Comparison of ENCODE assay signal across 26 mouse cellular contexts in the genomic region with DNA sequence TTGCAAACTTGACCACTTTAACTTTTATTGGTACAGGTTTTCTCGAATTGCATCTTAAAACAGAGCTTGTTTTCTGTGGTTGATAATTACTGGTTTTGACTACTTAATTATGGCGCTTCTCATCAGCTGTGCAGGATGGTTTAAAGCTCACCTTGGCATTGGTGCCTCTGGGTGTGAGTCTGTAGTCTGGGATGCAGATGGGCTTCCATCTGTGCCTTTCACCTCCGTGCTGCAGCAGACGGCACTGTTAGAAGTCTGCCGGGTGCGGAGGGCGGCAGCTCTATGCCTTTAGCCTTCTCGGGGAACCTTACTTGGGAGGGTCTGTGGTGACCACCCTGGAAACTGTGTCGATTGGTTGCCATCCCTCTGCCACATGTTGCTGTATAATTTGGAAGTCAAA. TPM values are rescaled to one million over a fixed set of nuclear protein-coding genes. Genes with fewer than 3 reads are reported as not detected.
DNase-seq lines count a peak whose midpoint lies in the region; ATAC-seq and TF ChIP-seq lines count a peak whose summit lies in the region.
"Had no signal": no experiment of that assay in that cellular context is flagged by ENCODE, and none has a peak within 500 bp of the region (broad histone marks: within the 10 kb centered on the region; RNA-seq: fewer than 3 reads in every experiment).

No protein-coding gene starts in this region.

- TF ChIP-seq CTCF in forebrain, postnatal 0 days (IDR thresholded peaks at IDR 0.05; ENCODE audit: low read depth) = no peak
- no peak for TF ChIP-seq CTCF in brain, embryonic 14.5 days (IDR thresholded peaks at IDR 0.05; ENCODE audit: borderline replicate concordance, extremely low read depth, insufficient read depth, insufficient read length)

- no peak for TF ChIP-seq POLR2A in brain, embryonic 14.5 days (IDR thresholded peaks at IDR 0.05; ENCODE audit: borderline replicate concordance, extremely low read depth, insufficient read depth, insufficient read length, poor library complexity, severe bottlenecking)

- no peaks in the 10 kb centered on the region for H3K27me3 ChIP-seq in forebrain, embryonic 14.5 days (replicated peaks; ENCODE audit: control insufficient read depth, insufficient read depth, low read length)
- H3K27me3 ChIP-seq in forebrain, postnatal 0 days (ENCODE audit: insufficient read depth, low read length) = no peaks in the 10 kb centered on the region
- H3K27me3 ChIP-seq: CH12.LX; embryonic facial prominence, embryonic 12.5 days; embryonic facial prominence, embryonic 15.5 days; hindbrain, embryonic 12.5 days; hindbrain, embryonic 15.5 days had no signal

- H3K4me3 ChIP-seq in forebrain, embryonic 14.5 days (ENCODE audit: low read depth, low read length) = no peak overlapping the region
- no peak overlapping the region for H3K4me3 ChIP-seq in forebrain, postnatal 0 days (ENCODE audit: low read depth, low read length)
- H3K4me3 ChIP-seq: embryonic facial prominence, embryonic 12.5 days; embryonic facial prominence, embryonic 15.5 days; heart, adult 2 months; hindbrain, embryonic 12.5 days; hindbrain, embryonic 15.5 days had no signal

- H3K27ac ChIP-seq in forebrain, embryonic 14.5 days (ENCODE audit: low read depth, low read length) = no peak overlapping the region
- H3K27ac ChIP-seq in forebrain, postnatal 0 days (ENCODE audit: low read depth, low read length) = no peak overlapping the region
- H3K27ac ChIP-seq: embryonic facial prominence, embryonic 12.5 days; embryonic facial prominence, embryonic 15.5 days; heart, adult 2 months; hindbrain, embryonic 12.5 days; hindbrain, embryonic 15.5 days had no signal

- ATAC-seq in forebrain, embryonic 14.5 days = peak; percentile 79
- ATAC-seq in forebrain, postnatal 0 days = no peak
- ATAC-seq: activated CD4-positive, CD25-positive, alpha-beta regulatory T cell, adult 4 months; intestine, postnatal 0 days had no signal

- H3K9ac ChIP-seq in forebrain, embryonic 14.5 days (ENCODE audit: low read length) = no peak overlapping the region
- no peak overlapping the region for H3K9ac ChIP-seq in forebrain, postnatal 0 days
- H3K9ac ChIP-seq: embryonic facial prominence, embryonic 12.5 days; embryonic facial prominence, embryonic 15.5 days; hindbrain, embryonic 12.5 days; hindbrain, embryonic 15.5 days had no signal

- H3K9me3 ChIP-seq in forebrain, embryonic 14.5 days (replicated peaks; ENCODE audit: control insufficient read depth, low read length) = no peaks in the 10 kb centered on the region
- no peaks in the 10 kb centered on the region for H3K9me3 ChIP-seq in forebrain, postnatal 0 days (ENCODE audit: low read length)
- H3K9me3 ChIP-seq: embryonic facial prominence, embryonic 12.5 days; embryonic facial prominence, embryonic 15.5 days; G1E; hindbrain, embryonic 12.5 days; hindbrain, embryonic 15.5 days had no signal

- WGBS in forebrain, embryonic 14.5 days = 66% methylated on average over 9 of the region's 9 CpGs
- 50% methylated on average over 9 of the region's 9 CpGs for WGBS in forebrain, postnatal 0 days

- H3K4me1 ChIP-seq in forebrain, embryonic 14.5 days (ENCODE audit: control insufficient read depth, insufficient read depth, low read length) = peaks cover 7% of the 10 kb centered on the region; the same call in 1 of the 2 replicates
- H3K4me1 ChIP-seq in forebrain, postnatal 0 days (ENCODE audit: insufficient read depth) = no peaks in the 10 kb centered on the region
- H3K4me1 ChIP-seq: embryonic facial prominence, embryonic 12.5 days had no signal

- no peak overlapping the region for H3K4me2 ChIP-seq in forebrain, embryonic 14.5 days (ENCODE audit: low read length)
- H3K4me2 ChIP-seq in forebrain, postnatal 0 days (ENCODE audit: low read depth) = no peak overlapping the region
- H3K4me2 ChIP-seq: embryonic facial prominence, embryonic 12.5 days; embryonic facial prominence, embryonic 15.5 days; heart, embryonic 11.5 days; hindbrain, embryonic 12.5 days; hindbrain, embryonic 15.5 days had no signal

- peak; percentile 46 for DNase-seq in forebrain, embryonic 14.5 days (ENCODE audit: low spot score)
- DNase-seq in forebrain, postnatal 0 days = no peak
- DNase-seq in layer of hippocampus, adult 11-12 months (ENCODE audit: low spot score) = peak; percentile 33
- DNase-seq in layer of hippocampus, adult 9-10 months (ENCODE audit: low spot score) = no peak
- DNase-seq in brain, embryonic 14.5 days (ENCODE audit: low read depth) = peak; percentile 64
- DNase-seq in heart, adult 8-10 months (ENCODE audit: low spot score) = no peak
- DNase-seq in Muller cell, postnatal 12 days (ENCODE audit: inconsistent ontology term) = no peak
- DNase-seq: adrenal gland, adult 8-10 months; adrenal gland, postnatal 25 days; B cell, adult 2 months; cerebellum, adult 11 months; cerebellum, adult 2 months; cerebellum, adult 9-11 months; cerebellum, postnatal 25 days; gastrocnemius, postnatal 10 days; gastrocnemius, postnatal 36 days; heart, adult 2 months had no signal

- H3K36me3 ChIP-seq in forebrain, embryonic 14.5 days (ENCODE audit: control insufficient read depth, insufficient read depth, low read length) = no peaks in the 10 kb centered on the region
- H3K36me3 ChIP-seq in forebrain, postnatal 0 days (ENCODE audit: insufficient read depth) = no peaks in the 10 kb centered on the region
- H3K36me3 ChIP-seq: embryonic facial prominence, embryonic 12.5 days; embryonic facial prominence, embryonic 15.5 days; hindbrain, embryonic 12.5 days; hindbrain, embryonic 15.5 days had no signal

RNA-seq across cellular contexts. Expression of a gene that starts 29.8 kb away (rescaled TPM):
- polyA plus RNA-seq in forebrain, embryonic 14.5 days (2014; fragmentation: Nextera tagmentation; extraction: Ambion mirVana) = 68.4 and 72.6 TPM in 2 replicates
- total RNA-seq in forebrain, postnatal 0 days (2014; rRNA removed) = 60.2 and 69.3 TPM in 2 replicates
- 54.0 and 73.2 TPM in 2 replicates for polyA plus RNA-seq in forebrain, postnatal 0 days (2015; fragmentation: Nextera tagmentation; extraction: Ambion mirVana)
- 25.0 and 31.8 TPM in 2 replicates for polyA plus RNA-seq in brain, embryonic 14.5 days (2012; rRNA removed)
- 10 to 100 TPM in 2 of 4 experiments, 1 to 10 TPM in 2; 9.6 to 13.6 (median 9.9) TPM for total RNA-seq in heart, adult 8-10 months (2022)

Comparison
In these comparisons a context has a peak if more than half of its experiments do, and no peak if none do; other contexts are left out.
1. DNase-seq: peak in forebrain, embryonic 14.5 days (single experiment), layer of hippocampus, adult 11-12 months (single experiment) and brain, embryonic 14.5 days (single experiment); none in forebrain, postnatal 0 days (single experiment), layer of hippocampus, adult 9-10 months (single experiment), heart, adult 8-10 months (single experiment) and Muller cell, postnatal 12 days (single experiment).